Mouse (Mus musculus): ENCODE measurements around the gene Wdr48. TPM values are rescaled to one million over a fixed set of nuclear protein-coding genes. Genes with fewer than 3 reads are reported as not detected.

The Wdr48 gene
- polyA plus RNA-seq, 1 experiment from 2014 or later, result 77.1 TPM

DNA sequence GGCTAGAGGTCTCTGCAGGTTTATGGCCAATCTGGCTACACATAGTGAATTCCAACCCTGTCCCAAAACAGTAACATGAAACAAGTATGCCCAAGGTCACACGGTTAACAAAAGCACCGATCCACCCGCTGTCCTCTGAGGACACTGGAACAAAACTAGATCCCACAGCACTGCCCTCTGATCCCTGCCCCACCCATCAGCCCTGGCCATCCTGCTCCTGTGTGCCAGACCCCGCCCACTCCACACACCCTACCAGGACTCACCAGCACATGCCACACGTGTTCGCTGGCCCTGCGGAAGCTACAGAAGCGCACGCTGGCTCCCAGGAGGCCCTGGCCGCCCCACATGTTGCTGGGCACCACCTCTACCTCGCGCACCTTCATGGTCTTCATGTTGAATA lies 37.7 kb downstream of the Wdr48 start:
- no peak overlapping the region for H3K4me3 ChIP-seq (replicated peaks)
- ATAC-seq (ENCODE audit: low FRiP score), result no peak
- H3K36me3 ChIP-seq (replicated peaks), result peaks cover 44% of the 10 kb centered on the region
- 89% methylated on average over 12 of the region's 12 CpGs for WGBS
- H3K27ac ChIP-seq, result no peak overlapping the region
- H3K4me1 ChIP-seq, result peaks cover 10% of the 10 kb centered on the region
- no peak overlapping the region for H3K4me2 ChIP-seq
- no peaks in the 10 kb centered on the region for H3K27me3 ChIP-seq
- H3K9me3 ChIP-seq, result no peaks in the 10 kb centered on the region
- H3K9ac ChIP-seq, result no peak overlapping the region

DNA sequence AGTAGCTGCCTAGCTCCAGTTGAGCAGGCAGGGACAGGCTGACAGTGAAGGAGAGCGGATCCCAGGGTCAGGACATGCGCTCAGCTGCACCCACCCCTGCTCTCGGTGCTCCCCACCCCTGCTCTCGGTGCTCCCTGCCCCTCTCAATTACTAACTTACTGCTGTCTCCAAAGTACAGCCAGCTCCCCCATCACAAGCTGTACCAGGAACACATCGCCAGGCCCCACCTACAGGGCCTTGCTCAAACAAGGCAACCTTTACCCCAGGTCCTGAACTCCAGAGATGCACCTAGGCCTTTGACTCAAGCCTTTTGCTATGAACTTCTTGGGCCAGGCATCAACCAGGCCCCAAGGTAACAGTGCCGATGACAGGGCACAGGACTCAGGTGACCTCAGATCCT lies 39.0 kb downstream of the Wdr48 start:
- Histone ChIP-seq H3K4me3 (replicated peaks) (no peak overlapping the region), H3K27ac (no peak overlapping the region), H3K36me3 (replicated peaks) (peaks cover 32% of the 10 kb centered on the region), H3K4me2 (no peak overlapping the region), H3K4me1 (peaks cover 14% of the 10 kb centered on the region), H3K9me3 (no peaks in the 10 kb centered on the region), H3K27me3 (no peaks in the 10 kb centered on the region), H3K9ac (no peak overlapping the region)
- ATAC-seq (ENCODE audit: low FRiP score), result no peak
- 85% methylated on average over 6 of the region's 6 CpGs for WGBS

DNA sequence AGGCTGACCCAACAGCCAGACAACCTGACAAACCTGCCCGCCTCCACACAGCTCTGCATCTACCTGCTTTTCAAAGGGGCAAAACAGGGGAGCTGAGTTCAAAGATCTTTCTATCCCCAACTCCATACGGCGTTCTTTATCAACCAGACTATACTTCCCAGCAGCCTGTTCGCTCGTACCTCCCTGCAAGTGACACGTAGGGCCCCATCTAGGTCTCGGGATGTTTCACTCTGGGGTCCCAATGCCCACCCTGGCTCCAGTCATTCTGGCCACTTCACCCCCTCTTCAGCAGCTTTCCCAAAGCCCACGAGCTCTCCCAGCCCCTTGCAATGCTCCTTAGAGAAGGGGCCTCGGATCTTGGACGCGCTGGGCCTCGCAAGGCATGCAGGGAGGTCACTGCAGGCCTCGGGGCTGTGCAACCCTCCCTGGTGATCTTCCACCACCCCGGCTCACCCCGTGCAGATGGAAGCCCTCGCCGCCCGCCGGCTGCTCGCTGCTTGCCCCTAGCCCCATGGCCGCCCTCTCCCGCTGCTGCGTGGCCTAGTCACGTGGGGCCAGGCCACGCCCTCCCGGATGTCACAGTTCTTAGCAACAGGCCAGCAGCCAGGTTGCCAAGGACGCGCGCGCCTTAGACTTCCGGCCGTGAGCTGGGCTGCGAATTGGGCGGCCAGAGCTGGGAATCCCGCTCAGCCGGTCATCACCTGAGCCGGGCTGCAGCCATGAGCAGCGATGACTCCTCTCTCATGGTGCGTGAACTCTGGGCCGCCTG lies 42.5 kb downstream of the Wdr48 start, which contains the start of the genes Gorasp1 and Ttc21a:
TSS of gene Gorasp1 (minus strand) at position 561 of the 769 bp plus-strand sequence.
TSS of gene Ttc21a (plus strand) at position 602 of the 769 bp plus-strand sequence.
- 3% methylated on average over 40 of the region's 40 CpGs for WGBS
- H3K27ac ChIP-seq, result 0 out of 2 replicates have a peak within 1 kb of the TSS, but pooled peaks have one; percentile 51

DNA sequence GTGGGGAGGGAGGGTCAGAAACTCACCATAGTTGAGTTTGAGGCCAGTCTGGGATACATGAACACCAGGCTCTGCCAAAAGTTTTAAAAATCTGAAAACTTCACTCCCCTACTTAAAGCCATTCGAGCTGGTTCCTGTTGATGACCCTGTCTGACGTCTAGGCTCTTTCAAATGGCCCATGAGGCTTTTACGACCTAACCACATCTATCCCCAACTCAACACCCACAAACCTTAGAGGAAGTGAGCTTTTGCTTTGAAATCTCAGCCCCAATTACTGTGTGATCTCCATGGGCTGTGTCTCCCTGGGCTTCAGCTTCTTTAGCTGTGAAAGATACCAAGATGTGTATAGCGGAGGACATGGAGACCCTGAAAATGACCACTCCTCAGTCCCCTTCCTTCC lies 43.8 kb downstream of the Wdr48 start:
- Histone ChIP-seq H3K4me3 (replicated peaks) (no peak overlapping the region), H3K27me3 (no peaks in the 10 kb centered on the region), H3K9ac (no peak overlapping the region), H3K4me2 (no peak overlapping the region), H3K27ac (no peak overlapping the region), H3K4me1 (peaks cover 14% of the 10 kb centered on the region), H3K36me3 (replicated peaks) (no peaks in the 10 kb centered on the region), H3K9me3 (no peaks in the 10 kb centered on the region)
- no peak for ATAC-seq (ENCODE audit: low FRiP score)
- WGBS, result 84% methylated on average over 4 of the region's 4 CpGs

More for the DNA sequence above, 42.5 kb downstream of the Wdr48 start, which contains the start of the genes Gorasp1 and Ttc21a:
- Histone ChIP-seq H3K9ac (peak within 1 kb of the TSS; percentile 82), H3K4me3 (replicated peaks) (peak within 1 kb of the TSS; percentile 58), H3K27me3 (no peaks in the 10 kb centered on the region), H3K9me3 (no peaks in the 10 kb centered on the region), H3K36me3 (replicated peaks) (peaks cover 6% of the 10 kb centered on the region; the same call in 1 of the 2 replicates), H3K4me1 (peaks cover 14% of the 10 kb centered on the region), H3K4me2 (peak within 1 kb of the TSS; percentile 93)
- peak; percentile 99 for ATAC-seq (ENCODE audit: low FRiP score)

DNA sequence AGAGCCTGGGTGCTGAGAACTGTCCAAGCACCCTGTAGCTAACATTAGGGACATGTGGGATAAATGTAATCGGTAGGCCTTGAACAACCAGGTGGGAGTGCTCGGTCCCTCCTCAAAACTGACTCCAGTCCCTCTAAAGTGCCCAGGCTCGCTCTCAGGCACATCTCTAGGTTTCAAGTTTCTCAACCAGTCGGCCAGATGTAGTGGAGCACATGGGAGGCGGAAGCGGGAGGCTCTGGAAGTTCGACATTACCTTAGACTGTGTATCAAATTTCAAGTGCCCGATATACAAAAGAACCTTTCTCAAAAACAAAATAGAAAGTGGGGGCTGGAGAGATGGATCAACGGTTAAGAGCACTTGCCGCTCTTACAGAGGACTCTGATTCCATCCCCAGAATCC lies 45.0 kb downstream of the Wdr48 start:
- Histone ChIP-seq H3K4me3 (replicated peaks) (no peak overlapping the region), H3K27me3 (no peaks in the 10 kb centered on the region), H3K27ac (no peak overlapping the region), H3K4me1 (peaks cover 14% of the 10 kb centered on the region), H3K9me3 (no peaks in the 10 kb centered on the region), H3K9ac (no peak overlapping the region), H3K36me3 (replicated peaks) (no peaks in the 10 kb centered on the region), H3K4me2 (no peak overlapping the region)
- WGBS, result 75% methylated on average over 10 of the region's 10 CpGs
- no peak for ATAC-seq (ENCODE audit: low FRiP score)

DNA sequence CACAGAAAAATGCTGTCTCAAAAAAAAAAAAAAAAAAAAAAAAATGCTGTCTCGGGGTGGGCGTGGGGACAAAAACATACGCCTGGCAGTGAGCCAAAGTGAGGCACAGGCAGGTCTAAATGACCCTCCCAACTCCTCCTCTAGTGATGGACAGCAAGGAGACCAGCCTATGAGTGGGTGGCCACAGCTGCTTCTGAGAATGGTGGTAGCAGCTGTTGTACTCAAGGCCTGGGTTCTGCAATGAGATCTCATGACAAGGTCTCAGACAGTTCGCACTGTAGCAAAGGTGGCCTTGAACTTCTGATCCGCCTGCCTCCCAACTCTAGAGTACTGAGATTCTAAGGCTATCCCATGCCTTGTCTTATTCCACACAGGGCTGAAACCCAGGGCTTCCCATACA lies 46.7 kb downstream of the Wdr48 start:
- no peak for ATAC-seq (ENCODE audit: low FRiP score)
- Histone ChIP-seq H3K9ac (no peak overlapping the region), H3K36me3 (replicated peaks) (no peaks in the 10 kb centered on the region), H3K4me2 (no peak overlapping the region), H3K9me3 (no peaks in the 10 kb centered on the region), H3K27me3 (no peaks in the 10 kb centered on the region), H3K4me3 (replicated peaks) (no peak overlapping the region), H3K27ac (no peak overlapping the region), H3K4me1 (peaks cover 11% of the 10 kb centered on the region)
- 92% methylated on average over 5 of the region's 5 CpGs for WGBS

DNA sequence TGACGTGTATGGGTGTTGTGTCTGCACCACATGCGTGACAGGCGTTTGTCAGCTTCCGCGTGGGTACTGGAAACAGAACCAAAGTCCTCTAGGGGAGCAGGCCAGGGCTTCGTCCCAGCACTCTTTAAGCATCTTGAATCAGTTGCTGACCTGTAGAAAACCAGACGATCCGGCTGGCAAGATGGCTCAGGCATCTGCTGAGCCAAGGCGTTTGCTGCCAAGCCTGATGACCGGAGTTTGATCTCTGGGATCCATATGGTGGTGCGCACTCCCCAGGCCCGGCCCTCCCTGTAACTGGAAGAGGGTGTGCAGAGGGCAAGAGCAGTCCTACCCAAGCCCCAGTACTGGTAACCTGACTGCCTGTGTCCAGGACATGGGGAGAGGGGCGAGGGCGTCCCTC lies 47.2 kb downstream of the Wdr48 start:
- Histone ChIP-seq H3K36me3 (replicated peaks) (no peaks in the 10 kb centered on the region), H3K4me3 (replicated peaks) (no peak overlapping the region), H3K4me2 (no peak overlapping the region), H3K9me3 (no peaks in the 10 kb centered on the region), H3K4me1 (peaks cover 6% of the 10 kb centered on the region), H3K27ac (no peak overlapping the region), H3K27me3 (no peaks in the 10 kb centered on the region), H3K9ac (no peak overlapping the region)
- WGBS, result 92% methylated on average over 14 of the region's 14 CpGs
- no peak for ATAC-seq (ENCODE audit: low FRiP score)

DNA sequence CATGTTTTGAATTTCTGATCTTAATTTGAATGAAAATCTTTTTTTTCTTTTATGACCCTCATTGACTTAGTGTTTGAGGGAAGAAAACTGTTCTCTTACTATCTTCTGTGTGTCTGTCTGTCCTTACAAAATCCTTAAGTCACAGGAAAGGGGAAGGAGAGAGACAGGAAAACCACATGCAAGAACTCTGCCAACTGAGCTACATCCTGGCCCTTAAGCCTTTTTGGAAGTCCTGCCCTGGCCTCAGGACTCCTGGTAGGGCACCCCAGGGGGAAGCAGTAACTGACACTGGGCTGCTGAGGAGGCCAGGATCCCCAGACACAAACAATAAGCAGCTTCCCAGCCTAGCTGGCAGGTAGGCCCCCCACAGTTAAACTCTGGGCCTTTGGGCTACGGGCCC lies 48.6 kb downstream of the Wdr48 start:
- H3K4me2 ChIP-seq, result no peak overlapping the region
- no peak overlapping the region for H3K9ac ChIP-seq
- no peaks in the 10 kb centered on the region for H3K9me3 ChIP-seq
- no peak overlapping the region for H3K27ac ChIP-seq
- no peak overlapping the region for H3K4me3 ChIP-seq (replicated peaks)
- H3K4me1 ChIP-seq, result no peaks in the 10 kb centered on the region
- no peaks in the 10 kb centered on the region for H3K36me3 ChIP-seq (replicated peaks)
- 57% methylated on average over 1 of the region's 1 CpGs for WGBS
- H3K27me3 ChIP-seq, result no peaks in the 10 kb centered on the region
- no peak for ATAC-seq (ENCODE audit: low FRiP score)

DNA sequence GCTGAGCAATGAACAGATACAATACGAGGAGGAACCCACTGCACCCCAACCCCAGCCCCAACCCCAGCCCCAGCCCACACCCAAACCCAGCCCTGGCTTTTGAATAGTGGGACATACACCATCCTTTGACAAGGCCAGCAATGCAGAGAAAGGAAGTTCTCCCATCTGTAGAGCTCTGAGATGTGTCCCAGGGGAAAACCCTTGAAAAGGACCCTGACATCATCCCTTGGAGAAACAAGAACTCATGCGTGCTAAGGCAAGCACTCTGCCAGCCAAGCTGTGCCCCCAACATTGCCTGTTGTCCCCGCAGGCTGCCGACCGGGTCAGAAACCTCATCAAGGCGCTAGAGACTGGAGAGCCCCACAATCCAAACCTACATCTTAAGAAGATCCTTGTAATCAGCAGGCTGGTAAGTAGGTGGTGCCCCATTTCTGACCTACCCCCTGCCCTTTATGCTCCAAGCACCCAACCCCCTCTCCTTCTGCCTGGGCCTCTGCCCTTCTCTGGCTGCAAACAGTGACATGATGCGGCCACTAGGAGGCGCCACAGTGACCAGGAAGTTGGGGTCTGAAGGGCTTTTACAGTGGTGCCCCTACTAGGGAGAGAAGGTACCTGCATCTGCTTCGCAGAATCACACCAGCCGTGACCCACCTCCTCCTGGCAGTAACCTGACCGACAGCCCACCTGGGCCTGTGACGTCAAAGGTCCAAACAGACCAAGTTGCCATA lies 50.7 kb downstream of the Wdr48 start:
- Histone ChIP-seq H3K4me3 (replicated peaks) (no peak overlapping the region), H3K9ac (no peak overlapping the region), H3K36me3 (replicated peaks) (no peaks in the 10 kb centered on the region), H3K4me1 (no peaks in the 10 kb centered on the region), H3K9me3 (no peaks in the 10 kb centered on the region), H3K27ac (no peak overlapping the region), H3K27me3 (no peaks in the 10 kb centered on the region), H3K4me2 (no peak overlapping the region)
- WGBS, result 72% methylated on average over 12 of the region's 12 CpGs
- no peak for ATAC-seq (ENCODE audit: low FRiP score)

DNA sequence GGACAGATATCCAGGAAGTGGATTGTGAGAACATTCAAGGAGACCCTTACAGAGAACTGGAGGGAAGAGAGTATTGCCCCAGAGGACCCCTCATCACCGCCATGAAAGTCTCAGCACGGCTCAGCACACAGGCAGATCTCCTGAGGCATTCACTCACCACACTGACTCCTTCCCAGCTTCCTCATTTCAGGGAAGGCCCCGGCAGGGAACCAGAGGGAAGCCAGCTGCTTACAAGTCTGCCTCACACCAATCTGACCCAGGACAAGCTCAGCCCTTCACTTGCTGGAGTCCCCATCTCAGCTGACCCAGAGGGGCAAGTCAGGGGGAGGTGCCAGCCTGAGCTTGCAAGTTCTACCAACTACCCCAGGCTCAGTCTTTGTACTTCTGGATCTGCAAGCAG lies 54.1 kb downstream of the Wdr48 start:
- Histone ChIP-seq H3K27ac (no peak overlapping the region), H3K4me1 (no peaks in the 10 kb centered on the region), H3K27me3 (no peaks in the 10 kb centered on the region), H3K4me3 (replicated peaks) (no peak overlapping the region), H3K36me3 (replicated peaks) (no peaks in the 10 kb centered on the region), H3K9ac (no peak overlapping the region), H3K4me2 (no peak overlapping the region), H3K9me3 (no peaks in the 10 kb centered on the region)
- WGBS, result 69% methylated on average over 3 of the region's 3 CpGs
- no peak for ATAC-seq (ENCODE audit: low FRiP score)

DNA sequence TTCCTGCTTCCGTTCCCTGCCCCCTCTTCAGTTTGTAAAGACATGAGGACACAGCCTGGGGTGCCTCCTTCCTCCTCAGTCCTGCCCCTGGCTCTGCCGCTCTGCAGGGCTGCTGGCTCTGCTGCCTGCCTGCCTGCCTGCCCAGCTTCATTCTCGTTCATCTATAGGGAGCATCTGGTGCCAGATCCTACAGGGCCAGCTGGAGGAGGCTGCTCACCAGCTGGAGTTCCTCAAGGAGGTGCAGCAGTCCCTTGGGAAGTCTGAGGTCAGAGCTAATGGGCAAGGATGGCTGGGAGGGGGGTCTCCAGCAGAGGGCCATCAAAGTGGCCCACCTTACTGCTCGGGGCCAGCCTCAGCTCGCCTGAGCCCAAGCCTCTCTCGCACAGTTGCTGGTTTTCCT lies 55.8 kb downstream of the Wdr48 start:
- H3K36me3 ChIP-seq (replicated peaks), result no peaks in the 10 kb centered on the region
- H3K9me3 ChIP-seq, result no peaks in the 10 kb centered on the region
- H3K27me3 ChIP-seq, result no peaks in the 10 kb centered on the region
- H3K4me2 ChIP-seq, result no peak overlapping the region
- H3K27ac ChIP-seq, result no peak overlapping the region
- no peaks in the 10 kb centered on the region for H3K4me1 ChIP-seq
- WGBS, result 62% methylated on average over 6 of the region's 6 CpGs
- no peak overlapping the region for H3K4me3 ChIP-seq (replicated peaks)
- no peak for ATAC-seq (ENCODE audit: low FRiP score)
- no peak overlapping the region for H3K9ac ChIP-seq

DNA sequence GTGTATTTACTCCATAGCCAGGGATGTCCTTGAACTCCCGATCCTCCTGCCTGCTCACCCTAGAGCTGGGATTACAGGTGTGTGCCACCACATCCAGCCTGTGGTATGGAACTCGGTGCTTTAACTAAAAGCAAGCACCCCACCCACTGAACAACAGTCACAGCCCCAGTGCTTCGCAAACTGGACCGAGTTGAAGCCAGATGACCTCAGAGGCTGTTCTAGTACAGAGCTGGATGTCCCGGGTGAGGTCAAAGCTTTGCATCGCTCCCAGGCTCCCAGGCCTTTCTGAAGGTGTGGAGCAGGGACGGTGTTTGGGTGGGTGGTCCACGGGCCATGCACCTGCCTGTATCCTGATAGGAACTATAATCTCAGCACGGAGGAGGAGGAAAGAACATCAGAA lies 56.7 kb downstream of the Wdr48 start:
- WGBS, result 80% methylated on average over 9 of the region's 9 CpGs
- Histone ChIP-seq H3K4me2 (no peak overlapping the region), H3K4me1 (no peaks in the 10 kb centered on the region), H3K9ac (no peak overlapping the region), H3K27ac (no peak overlapping the region), H3K27me3 (no peaks in the 10 kb centered on the region), H3K36me3 (replicated peaks) (no peaks in the 10 kb centered on the region), H3K4me3 (replicated peaks) (no peak overlapping the region), H3K9me3 (no peaks in the 10 kb centered on the region)
- ATAC-seq (ENCODE audit: low FRiP score), result no peak

Data from forebrain, embryonic 12.5 days (tissue).